22 mouse cellular contexts compared by ENCODE assay signal in the genomic region with DNA sequence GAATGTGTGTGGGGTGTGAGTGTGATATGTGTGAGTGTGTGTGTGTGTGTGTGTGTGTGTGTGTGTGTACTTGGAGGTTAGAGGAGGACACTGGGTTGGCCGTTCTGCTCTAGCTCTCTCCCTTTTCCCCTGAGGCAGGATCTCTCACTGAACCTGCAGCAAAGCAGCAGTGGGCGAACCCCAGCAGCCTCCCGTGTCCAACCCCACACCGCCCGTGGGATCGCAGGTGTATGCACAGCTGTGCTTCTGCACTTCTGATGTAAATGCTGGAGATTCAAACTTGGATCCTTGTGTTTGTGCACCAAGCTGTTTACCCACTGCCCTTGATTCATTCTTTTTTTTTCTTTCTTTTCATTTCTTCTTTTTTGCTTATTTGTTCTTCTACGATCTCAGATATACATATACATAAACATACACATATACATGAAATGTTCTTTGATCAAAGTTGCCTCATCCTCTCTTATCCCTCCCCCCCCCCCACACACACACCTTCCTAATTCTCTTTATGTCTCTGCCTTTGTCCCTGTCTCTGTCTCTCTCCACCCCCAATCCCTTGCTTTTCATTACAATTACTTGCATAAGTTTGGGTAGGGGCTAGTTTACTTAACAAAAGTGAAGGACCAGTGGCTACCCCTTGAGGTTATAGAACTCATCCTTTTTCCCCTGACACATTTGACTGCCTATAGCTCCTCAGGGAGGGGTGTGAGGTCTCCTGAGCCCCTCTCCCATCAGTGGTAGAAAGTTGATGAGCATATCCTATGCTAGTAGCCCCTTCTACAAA.
"Had no signal": no experiment of that assay in that cellular context is flagged by ENCODE, and none has a peak within 500 bp of the region (broad histone marks: within the 10 kb centered on the region; RNA-seq: fewer than 3 reads in every experiment).

No protein-coding gene starts in this region.

- H3K27ac ChIP-seq: liver, embryonic 15.5 days; lung, embryonic 15.5 days; macrophage; midbrain, embryonic 13.5 days; midbrain, embryonic 15.5 days; neural tube, embryonic 13.5 days; neural tube, embryonic 15.5 days had no signal

- ATAC-seq: liver, postnatal 0 days; lung, postnatal 0 days; midbrain, embryonic 13.5 days; midbrain, embryonic 15.5 days had no signal

- H3K27me3 ChIP-seq: liver, embryonic 15.5 days; lung, embryonic 15.5 days; megakaryocyte, embryonic 14.5 days; midbrain, embryonic 13.5 days; midbrain, embryonic 15.5 days; neural tube, embryonic 13.5 days; neural tube, embryonic 15.5 days had no signal

- DNase-seq: liver, postnatal 0 days; lung, adult 2 months; lung, postnatal 14 days; lung, postnatal 36 days; retina, postnatal 1 day; right cerebral cortex, adult 18-20 months; right cerebral cortex, postnatal 25 days; right cerebral cortex, postnatal 4 days; spleen, adult 18-20 months; thymus, adult 18-20 months; thymus, postnatal 25 days had no signal

- H3K4me3 ChIP-seq: liver, embryonic 15.5 days; lung, embryonic 15.5 days; midbrain, embryonic 13.5 days; midbrain, embryonic 15.5 days; myocyte; neural tube, embryonic 13.5 days; neural tube, embryonic 15.5 days had no signal

- H3K9me3 ChIP-seq: liver, embryonic 15.5 days; lung, embryonic 15.5 days; midbrain, embryonic 13.5 days; midbrain, embryonic 15.5 days; neural tube, embryonic 13.5 days; neural tube, embryonic 15.5 days had no signal

- H3K9ac ChIP-seq: liver, embryonic 15.5 days; liver, postnatal 0 days; lung, embryonic 15.5 days; midbrain, embryonic 13.5 days; midbrain, embryonic 15.5 days; neural tube, embryonic 13.5 days; neural tube, embryonic 15.5 days had no signal

- H3K4me1 ChIP-seq: liver, embryonic 15.5 days; midbrain, embryonic 15.5 days had no signal

- H3K36me3 ChIP-seq: liver, embryonic 15.5 days; lung, embryonic 15.5 days; midbrain, embryonic 13.5 days; midbrain, embryonic 15.5 days; neural tube, embryonic 13.5 days; neural tube, embryonic 15.5 days had no signal

- H3K4me2 ChIP-seq: liver, embryonic 15.5 days; lung, embryonic 15.5 days; midbrain, embryonic 11.5 days; midbrain, embryonic 13.5 days; midbrain, embryonic 15.5 days; neural tube, embryonic 13.5 days; neural tube, embryonic 15.5 days had no signal
